Mouse (Mus musculus): ENCODE data around the gene Thsd4.
A peak's percentile ranks its signal among the peaks of the same experiment; 100 is the strongest.

Gene Thsd4

DNA sequence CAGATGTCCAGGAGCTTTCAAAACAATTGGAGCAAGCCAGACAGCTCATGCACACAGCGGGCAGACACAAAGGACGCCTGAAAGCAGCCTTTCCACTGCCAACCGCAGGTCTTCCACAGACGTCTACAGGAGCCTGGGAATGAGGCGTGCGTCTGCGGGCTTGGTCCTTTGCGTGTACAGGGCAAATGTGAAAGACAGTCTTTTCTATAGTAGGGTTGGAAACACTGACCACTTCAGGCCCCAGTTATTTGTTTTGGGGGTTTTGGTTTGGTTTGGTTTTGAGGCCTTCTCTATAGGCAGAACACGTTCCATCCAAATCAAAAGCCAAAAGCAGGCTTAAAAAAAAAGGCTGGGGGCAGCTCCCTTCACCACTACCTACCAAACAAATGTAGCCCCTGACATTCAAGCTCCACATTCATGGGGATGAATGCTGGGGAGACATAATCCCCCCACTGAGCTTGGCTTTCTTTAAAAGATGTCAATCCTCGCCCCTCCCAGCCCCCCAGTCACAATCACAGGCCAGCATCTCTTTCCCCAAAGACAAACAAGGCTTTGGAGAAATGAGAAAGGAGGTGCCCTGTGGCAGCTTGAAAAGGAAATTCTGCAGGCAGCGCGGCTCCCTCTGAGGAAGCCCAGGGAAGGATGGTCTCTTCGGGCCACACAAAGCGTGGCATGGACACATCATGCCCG, 255.1 kb downstream of the Thsd4 start:
- ATAC-seq (ENCODE audit: low TSS enrichment) = no peak

DNA sequence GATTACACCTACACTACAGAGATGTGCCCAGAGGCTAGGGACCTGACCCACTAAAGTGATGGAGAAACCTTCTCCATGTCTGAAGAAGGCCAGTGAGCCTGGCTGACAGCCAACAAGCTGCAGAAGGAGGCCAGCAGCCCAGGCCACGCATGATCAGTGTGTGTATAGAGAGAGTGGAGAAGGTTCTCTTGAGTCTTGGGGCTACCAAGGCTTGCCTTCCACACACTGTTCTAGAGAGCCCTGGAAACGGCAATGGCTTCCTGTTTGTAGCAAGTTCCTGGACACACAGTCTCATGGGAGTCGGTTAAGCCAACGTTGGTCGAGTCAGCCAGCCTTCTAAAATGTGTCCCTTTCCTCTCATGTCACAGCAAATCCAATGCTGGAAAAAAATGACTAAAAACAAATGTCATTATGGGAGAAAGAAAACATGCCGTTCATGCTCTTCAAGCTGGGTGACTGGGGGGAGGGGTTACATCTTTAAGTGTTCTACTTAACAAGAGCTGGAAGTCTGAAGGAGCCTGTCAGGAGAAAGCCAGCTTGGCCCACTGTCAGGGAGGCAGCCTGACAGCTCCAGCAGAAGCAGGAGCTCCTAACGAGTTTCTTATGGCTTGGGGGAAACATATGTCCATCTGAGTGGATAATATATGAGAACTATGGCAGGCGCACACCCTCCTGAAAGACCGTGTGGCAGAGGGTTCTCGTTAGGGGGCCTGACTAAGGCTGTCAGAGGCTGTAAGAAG, 257.1 kb downstream of the Thsd4 start:
- no peak for ATAC-seq (ENCODE audit: low TSS enrichment)

DNA sequence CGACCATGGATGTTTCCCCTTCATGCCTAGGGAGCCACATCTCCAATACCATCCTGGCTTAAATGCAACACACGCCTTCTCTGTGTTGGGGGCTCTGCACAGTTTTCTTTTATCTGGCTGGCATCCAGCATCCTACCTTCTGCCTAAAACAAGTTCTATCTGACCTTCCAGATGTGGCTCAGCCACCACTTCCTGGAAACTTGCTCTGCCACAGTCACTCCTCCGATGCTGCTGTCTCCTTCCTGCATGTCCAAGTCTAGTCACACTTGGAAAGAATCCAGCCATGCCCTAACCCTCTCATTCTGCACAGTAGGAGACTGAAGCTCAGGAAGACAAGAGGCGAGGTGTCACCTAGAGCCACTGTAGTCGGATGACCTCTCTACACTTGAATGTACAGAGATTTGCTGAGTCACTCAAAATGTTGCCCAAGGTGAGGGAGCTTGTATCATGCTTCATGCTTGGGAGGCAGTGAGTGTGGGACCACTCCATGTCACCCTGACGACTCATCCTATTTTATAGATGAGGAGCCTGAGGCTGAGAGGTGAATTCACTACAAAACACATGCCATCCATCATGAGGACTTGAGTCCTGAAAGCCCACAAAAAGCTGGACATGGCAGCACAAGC, 259.2 kb downstream of the Thsd4 start:
- ATAC-seq (ENCODE audit: low TSS enrichment) = no peak

DNA sequence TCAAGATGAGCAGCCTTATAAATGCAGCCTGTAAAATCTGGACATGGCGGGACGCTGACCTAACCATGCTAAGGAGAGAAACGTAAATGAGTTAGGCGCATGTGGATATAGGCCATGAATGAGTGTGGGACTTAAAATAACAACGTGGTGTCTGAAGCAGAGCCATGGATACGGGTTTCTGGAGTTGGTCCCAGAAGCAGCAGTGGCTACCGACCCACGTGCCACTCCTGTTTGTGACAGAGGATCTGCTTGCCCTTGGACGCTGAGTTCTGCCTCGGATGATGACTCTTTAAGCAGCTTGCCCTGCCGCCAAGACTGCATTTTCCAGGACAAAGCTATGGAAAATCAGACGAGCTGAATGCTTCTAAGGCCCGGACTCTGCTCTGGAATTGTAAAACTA, 262.2 kb downstream of the Thsd4 start:
- peak; percentile 69 for ATAC-seq (ENCODE audit: low TSS enrichment)

DNA sequence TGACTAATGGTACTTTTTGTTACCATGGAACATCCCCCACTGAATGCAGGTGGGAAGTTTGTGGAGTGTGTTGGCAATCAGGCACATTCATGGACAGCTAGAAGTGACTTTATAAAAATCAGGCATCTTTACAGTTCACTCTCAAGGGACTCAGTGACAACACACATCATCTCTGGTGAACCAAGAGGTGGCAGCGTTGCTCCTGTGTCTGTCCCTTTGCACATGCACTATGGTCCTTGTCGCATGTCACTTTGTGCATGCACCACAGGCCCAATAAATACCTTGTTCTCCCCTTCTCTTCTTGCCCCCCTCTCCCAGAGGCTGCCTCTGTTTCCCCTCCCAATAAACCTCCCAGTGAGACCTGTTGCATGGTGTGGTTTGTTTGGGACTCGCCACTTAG, 270.1 kb downstream of the Thsd4 start:
- ATAC-seq (ENCODE audit: low TSS enrichment) = no peak; the same call in 1 of the 2 replicates

DNA sequence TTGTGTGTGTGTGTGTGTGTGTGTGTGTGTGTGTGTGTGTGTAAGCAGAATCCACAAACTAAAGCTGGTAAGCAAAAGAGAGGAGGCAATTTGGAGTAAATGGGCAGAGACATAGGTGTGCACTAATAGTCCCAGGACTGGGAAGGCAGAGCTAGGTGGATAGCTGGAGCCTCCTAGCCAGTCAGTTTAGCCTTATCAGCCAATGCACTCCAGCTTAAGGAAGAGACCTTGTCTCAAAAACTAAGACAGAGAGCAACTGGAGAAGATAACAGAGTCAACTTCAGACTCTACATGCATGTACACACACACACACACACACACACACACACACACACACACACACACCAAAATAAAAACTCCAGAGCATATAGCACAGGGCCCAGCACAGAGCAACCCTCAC, 271.4 kb downstream of the Thsd4 start:
- ATAC-seq (ENCODE audit: low TSS enrichment) = no peak

DNA sequence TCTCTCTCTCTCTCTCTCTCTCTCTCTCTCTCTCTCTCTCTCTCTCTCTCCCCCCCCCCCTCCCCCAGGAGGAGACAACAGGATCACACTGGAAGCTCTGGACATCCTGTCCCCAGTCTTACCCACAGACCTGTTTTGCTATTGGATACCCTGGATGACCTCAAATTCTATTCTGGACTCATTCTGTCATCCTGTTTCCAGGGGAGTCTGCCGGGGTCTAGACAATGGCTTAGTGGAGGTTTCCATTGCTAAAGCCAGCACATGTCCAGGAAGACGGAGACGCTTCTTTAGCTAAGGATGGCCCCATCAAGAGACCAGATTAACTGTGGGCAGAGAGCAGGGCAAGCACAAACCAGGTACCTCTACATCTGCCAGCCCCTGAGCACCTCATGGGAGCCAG, 273.8 kb downstream of the Thsd4 start:
- no peak for ATAC-seq (ENCODE audit: low TSS enrichment)

DNA sequence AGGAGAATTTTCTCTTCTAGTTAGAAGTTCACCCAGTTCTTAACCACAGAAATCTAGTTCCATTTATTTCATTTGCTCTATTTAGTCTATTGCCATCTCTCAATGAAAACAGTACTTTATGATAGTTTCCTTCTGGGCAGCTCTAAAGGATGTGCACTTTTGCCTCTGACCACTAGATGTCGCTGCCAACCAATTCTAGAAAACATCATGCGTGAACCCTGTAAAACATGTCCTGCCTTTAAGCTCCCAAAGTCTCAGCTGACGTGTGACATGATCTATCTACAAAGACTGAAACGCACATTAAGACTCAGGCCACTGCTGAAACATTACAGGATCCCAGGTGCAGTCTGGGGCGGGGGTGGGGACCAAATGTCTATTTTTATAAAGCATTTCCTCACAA, 276.9 kb downstream of the Thsd4 start:
- ATAC-seq (ENCODE audit: low TSS enrichment) = peak; percentile 70

DNA sequence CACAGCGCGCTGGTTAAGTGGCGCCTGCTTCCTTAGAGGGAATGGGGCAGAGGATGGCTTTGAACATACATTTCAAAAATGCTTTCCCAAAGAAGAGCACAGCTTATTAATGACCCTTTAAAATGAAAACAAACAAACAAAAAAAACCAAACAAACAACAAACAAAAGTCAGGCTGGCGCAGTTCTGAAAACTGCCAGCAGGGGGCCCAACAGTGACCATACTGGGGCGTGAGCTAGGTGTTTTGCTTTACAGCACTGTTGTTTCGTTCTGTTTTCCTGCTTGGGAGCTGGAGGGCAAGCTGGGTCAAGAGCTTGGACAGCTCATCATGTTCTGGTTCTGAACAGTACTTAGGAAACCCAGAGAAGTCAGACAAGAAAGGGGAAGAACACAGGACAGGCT, 278.3 kb downstream of the Thsd4 start:
- ATAC-seq (ENCODE audit: low TSS enrichment) = no peak

DNA sequence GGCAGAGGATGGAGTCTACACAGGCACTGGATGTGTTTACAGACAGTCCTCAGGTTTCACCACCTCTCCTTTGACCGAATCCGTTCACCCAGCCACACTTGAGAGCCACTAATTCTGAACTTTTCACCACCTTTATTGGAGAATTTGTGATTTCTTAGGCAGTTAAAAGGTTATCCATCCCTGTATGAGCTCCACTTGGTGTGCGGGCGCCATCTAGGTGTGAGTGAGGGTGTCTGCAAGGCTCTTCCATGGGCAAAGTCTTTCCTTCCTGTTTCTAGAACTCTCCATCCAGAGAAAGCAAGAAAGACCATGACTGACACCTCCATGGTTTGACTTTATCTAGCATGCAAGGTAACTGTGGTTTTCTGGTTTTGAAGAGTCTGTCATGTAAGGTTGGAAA, 284.2 kb downstream of the Thsd4 start:
- ATAC-seq (ENCODE audit: low TSS enrichment) = peak; percentile 85

DNA sequence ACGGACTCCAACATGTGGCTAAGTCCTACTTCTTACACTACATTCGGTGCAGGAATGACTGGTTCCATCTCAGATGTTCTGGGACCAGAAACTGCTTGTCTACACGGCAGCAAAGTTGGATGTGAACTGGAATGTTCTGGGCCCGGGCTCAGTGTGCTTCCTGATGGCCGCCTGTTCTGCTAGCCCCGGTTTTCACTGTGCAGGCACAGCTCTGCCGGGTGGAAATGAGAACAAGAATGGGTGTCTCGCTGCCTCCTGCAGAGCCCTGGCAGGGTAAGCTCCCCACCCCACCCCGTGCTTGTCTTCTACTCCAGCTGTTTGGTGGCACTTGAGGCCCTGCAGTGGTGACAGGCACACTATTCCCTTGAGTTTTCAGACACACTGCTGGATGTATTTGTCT, 285.7 kb downstream of the Thsd4 start:
- no peak for ATAC-seq (ENCODE audit: low TSS enrichment)

DNA sequence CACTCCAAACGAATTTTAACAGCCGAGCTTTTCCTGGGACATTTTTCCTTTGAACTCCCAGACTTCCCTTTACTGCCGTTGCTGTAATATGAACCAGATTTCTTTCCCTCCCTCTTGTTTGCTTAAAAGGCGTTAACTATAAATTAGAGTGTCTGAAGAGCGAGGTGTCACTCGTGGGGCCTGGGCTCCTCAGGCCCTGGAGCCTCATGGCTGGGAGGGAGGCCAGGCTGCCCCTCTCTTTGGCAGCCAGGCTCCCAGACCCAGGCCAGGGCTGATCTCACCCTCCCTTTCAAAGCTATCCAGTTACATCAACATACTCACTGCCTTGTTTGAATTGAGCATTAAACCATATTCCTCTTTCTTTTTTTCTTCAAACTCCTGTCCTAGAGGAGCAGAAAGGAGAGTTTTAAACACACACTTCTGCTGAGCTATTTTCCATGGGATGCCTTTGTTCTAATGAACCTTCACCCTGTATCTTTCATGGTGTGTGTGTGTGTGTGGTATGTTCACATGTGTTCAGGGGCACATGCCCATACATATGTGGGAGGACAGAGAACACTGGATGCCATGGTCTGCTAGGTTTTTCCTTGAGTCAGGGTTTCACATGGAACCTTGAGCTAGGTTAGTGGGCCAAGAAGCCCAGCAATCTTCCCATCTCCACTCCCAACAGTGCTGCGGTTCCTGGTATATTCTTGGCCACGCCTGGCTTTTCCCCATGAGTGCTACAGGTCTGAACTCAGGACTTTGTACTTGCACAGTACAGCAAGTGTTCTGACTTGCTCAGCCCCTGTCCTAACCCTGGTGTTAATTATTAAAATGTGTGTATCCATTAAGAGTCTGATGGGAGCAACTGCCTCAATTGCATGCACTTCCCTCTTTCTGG, 287.4 kb downstream of the Thsd4 start:
- ATAC-seq (ENCODE audit: low TSS enrichment) = no peak

DNA sequence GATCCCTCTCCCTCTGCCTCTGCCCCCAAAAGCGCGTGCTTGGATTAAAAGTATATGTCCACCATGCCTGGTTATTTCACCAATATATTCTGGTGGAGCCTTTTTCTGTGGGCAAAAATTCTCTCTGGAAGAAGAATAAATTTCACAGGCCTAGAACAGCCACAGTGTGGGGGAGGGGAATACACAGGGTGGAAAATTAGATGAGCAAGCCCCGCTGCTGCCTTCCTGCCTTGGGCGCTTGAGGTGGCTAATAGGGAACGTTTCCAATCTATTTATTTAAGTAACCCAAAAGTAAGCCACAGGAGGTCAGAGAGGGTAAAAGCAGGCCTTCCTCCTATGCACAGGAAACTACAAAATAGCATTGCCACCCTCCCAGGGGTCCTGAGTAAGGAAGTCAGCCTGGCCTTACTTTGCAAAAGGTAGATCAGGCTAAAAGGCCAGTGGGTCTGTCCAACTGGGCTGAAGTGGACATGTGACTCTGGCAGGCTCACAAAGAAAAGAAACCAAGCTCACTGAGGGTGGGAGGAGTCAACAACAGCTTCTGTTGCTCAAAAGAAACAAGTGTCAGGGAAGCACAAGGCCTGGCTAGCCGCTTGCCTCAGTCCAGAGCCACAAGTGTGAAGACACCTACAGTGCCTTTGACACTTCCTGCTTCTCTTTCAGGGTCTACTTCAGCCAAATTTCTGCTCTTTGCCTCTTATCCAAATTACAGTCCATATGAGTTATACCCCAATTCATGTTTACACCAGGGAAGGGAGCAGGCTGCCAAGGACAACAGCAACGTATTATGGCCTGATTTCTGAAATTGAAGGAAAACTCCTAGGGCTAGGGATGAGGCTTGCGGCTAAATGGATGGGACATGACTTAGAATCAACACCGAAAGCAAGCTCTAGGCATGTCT, 289.6 kb downstream of the Thsd4 start:
- no peak for ATAC-seq (ENCODE audit: low TSS enrichment)

DNA sequence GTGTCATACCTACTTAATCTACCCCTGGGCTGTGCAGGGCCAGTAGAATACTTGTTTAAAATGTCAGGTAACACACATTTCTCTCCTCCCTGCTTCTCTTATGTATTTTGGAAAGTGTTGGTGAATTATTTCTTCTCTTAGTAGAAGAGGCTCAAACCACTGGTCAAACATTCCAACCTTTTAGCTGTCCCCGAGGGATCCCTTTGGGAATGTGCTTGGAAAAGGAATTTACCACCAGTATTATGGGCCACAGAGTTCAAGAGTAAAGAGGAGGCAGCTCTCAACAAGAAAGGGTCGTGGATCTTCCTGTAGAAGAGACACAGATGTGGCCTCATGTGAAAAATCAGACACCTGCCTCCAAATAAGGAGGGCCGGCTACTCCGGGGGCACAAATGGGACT, 292.4 kb downstream of the Thsd4 start:
- no peak for ATAC-seq (ENCODE audit: low TSS enrichment)

DNA sequence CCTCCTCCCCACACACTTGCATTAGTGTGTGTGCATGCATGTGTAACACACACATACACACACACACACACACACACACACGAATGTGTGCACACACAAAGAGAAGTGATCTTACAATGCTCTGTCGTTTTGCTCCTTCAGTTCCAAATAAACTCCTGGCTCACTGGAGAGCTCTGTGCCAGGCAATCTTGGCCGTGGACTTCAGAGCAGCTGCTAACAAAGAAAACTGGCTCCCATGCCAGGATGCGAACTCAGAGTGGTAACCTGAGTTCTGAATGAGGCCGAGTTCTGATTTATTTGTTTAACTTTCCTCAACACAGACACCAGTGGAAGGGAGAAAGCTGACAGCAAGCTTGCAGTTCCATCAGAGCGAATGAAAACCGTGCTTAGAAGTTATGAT, 294.1 kb downstream of the Thsd4 start:
- peak; percentile 56; the same call in 1 of the 2 replicates for ATAC-seq (ENCODE audit: low TSS enrichment)

DNA sequence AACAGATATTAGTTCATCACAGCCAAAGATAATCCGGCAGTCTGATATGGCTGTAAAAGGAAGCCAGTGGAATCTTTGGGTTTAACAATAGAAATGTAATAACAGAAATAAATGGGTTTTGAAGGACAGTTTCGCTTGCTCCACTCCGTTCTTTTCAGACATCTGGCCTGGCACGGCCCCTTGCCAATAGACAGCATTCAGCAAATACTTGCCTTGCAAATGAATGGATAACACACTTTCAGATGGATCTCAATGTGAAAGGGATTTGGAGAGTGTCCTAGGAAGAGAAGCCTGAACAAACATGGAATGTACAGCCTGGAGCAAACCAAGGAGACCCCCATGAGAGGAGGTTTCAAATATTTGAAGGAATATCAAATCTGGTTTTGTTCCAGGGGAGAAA, 295.2 kb downstream of the Thsd4 start:
- no peak for ATAC-seq (ENCODE audit: low TSS enrichment)

DNA sequence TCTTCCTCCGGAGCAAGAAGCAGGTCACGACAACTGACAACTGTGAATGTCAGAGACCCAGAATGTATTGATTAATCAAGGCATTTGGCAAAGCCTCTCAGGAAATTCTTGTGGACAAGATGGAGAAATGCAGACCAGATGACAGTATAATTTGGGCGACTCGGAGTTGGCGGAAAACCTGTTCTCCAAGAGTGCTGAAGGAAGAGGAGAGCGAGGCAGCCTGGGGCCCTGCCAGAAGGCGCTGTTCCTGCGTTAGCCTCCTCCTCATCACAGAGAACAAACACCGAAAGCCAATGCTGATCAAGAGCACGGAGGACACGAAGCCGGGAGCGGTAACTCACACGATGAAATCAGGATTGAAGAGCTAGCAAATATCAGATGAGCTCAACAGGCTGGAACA, 295.7 kb downstream of the Thsd4 start:
- ATAC-seq (ENCODE audit: low TSS enrichment) = peak; percentile 67

DNA sequence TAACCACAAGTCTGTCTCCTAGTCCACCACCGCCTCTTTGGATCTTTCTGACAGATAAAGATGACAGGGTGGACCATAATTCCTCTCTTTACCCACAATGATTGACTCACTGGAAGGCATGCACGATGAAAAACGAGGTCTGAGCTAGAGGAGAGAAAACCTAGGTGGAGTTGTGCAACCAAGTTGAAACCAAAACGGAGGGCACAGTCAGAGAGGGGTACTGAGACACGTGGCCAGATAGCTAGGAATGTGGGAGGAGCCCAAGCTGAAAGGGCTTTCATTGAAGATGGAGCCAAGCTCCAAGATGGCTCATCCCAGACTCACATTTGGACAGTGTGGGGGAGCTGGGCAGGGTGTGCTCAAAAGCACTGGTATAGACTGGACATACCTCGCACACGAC, 296.4 kb downstream of the Thsd4 start:
- no peak for ATAC-seq (ENCODE audit: low TSS enrichment)

DNA sequence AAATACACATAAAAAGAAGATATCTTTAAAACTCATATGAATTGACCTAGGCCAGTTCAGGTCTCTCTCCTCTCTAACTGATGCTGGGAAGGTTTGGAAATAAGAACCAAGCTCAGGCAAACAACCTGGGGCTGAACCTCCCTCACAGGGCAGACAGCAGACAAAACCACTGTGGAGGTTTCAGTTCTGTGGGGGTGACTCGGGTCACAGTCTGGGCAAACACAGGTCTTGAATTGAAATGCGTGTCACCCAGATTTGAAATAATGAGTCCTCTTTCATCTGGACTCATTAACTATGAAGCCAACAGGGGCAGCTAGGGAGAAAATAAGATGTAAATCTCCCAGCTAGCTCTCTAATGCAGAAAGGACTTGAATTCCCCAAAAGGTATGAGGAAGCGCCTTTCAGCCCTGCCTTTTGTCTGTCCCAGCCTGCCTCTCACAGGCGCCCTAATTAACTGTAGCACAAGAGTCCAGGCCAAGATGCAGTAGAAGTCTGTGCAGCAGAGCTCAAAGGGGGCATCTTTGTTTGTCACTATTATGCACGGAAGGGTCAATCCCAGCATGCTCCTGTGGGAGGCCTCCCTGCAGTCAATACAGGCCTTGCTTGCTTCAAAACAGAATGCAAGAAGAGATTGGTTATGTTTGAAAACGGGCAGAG, 297.7 kb downstream of the Thsd4 start:
- 0 out of 2 replicates have a peak, but pooled peaks have one; percentile 18 for ATAC-seq (ENCODE audit: low TSS enrichment)

DNA sequence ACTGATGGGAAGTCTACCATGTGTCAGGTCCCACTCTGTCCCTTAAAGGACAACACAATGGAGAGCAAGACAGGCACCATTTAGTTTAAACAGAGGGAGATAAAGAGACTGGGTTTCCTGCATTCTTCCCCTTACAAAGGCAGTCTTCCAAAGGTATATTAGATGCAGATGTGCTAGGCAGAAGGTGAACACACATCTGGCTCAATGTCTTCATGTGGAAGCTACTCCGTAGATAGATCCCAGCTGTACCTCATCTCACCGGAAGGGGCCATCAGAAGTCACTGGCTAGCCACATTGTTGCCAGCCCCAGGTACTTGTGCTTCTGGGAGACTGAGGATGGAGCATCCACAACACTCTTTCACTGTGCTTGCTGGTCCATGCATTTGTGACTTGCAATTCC, 301.4 kb downstream of the Thsd4 start:
- ATAC-seq (ENCODE audit: low TSS enrichment) = no peak

DNA sequence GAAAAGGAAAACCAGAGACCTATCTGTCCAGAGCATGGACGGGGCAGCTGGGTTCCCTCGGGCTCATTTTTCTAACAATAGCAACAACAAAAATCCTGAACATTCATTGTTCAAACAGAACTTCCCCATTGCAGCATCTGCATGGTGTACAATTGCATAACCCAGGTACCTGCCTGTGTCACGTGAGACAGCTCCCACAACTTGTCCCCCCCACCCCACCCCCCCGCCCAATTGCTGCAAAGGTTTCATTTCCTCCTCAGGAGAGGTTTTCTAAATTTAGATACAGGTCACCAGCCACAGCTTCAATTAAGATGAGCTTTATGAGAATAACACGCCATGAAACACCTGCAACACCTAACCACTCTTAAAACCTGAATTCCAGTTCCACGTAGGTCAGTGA, 303.4 kb downstream of the Thsd4 start:
- no peak for ATAC-seq (ENCODE audit: low TSS enrichment)

Data from frontal cortex, adult (tissue).